Mouse (Mus musculus): Measurements from ENCODE around the gene Gm8439. TPM values are rescaled to one million over a fixed set of nuclear protein-coding genes. Genes with fewer than 3 reads are reported as not detected.

The Gm8439 gene
- polyA plus RNA-seq, 1 experiment from 2014 or later, result not detected

Other genes with a start within 250 kb of the Gm8439 start
- 38.0 and 46.7 TPM in 2 replicates for gene Scmh1, start 183.5 kb upstream of the Gm8439 start, polyA plus RNA-seq (2015; fragmentation: Nextera tagmentation; extraction: Ambion mirVana)
- gene Slfnl1, start 56.5 kb upstream of the Gm8439 start, polyA plus RNA-seq (2015; fragmentation: Nextera tagmentation; extraction: Ambion mirVana), result not detected in 2 replicates
- 73.7 and 79.0 TPM in 2 replicates for gene Ctps, start 18.5 kb upstream of the Gm8439 start, polyA plus RNA-seq (2015; fragmentation: Nextera tagmentation; extraction: Ambion mirVana)
- 10.6 and 13.1 TPM in 2 replicates for gene Cited4, start 77.8 kb downstream of the Gm8439 start, polyA plus RNA-seq (2015; fragmentation: Nextera tagmentation; extraction: Ambion mirVana)
- 0.85 and 1.7 TPM in 2 replicates for gene Kcnq4, start 159.9 kb downstream of the Gm8439 start, polyA plus RNA-seq (2015; fragmentation: Nextera tagmentation; extraction: Ambion mirVana)
- gene Nfyc, start 242.8 kb downstream of the Gm8439 start, polyA plus RNA-seq (2015; fragmentation: Nextera tagmentation; extraction: Ambion mirVana), result 123 and 133 TPM in 2 replicates